Mouse (Mus musculus) telencephalon, adult 2 months (tissue): ENCODE data around the gene Txnrd2.

Experiments used
- DNase-seq: peaks from one replicate; pipeline ENCODE4 v3.0.0-alpha.2; 2011; ENCODE audit warnings: low read depth, low spot score

Txnrd2 gene

GRCm38 (mm10) chr16:18416837-18417236 is 9.3 kb upstream of the Txnrd2 start:
- DNase-seq, result no peak

GRCm38 (mm10) chr16:18417491-18417890 is 8.7 kb upstream of the Txnrd2 start:
- no peak for DNase-seq

- no peak for DNase-seq
Measured at GRCm38 (mm10) chr16:18418756-18419602, 7.2 kb upstream of the Txnrd2 start.

GRCm38 (mm10) chr16:18419603-18420026 is 6.6 kb upstream of the Txnrd2 start:
- no peak for DNase-seq

GRCm38 (mm10) chr16:18420571-18420970 is 5.6 kb upstream of the Txnrd2 start:
- no peak for DNase-seq

GRCm38 (mm10) chr16:18423203-18423914 is 2.8 kb upstream of the Txnrd2 start:
- DNase-seq, result no peak

GRCm38 (mm10) chr16:18423915-18424265 is 2.3 kb upstream of the Txnrd2 start:
- no peak for DNase-seq

- no peak for DNase-seq
Measured at GRCm38 (mm10) chr16:18424364-18425045, 1.7 kb upstream of the Txnrd2 start.

GRCm38 (mm10) chr16:18425475-18426214 is 539 bp upstream of the Txnrd2 start:
- DNase-seq, result no peak

GRCm38 (mm10) chr16:18426802-18427280 is 657 bp downstream of the Txnrd2 start, which contains the start of gene Comt:
TSS of gene Comt (minus strand) at chr16:18426852.
- no peak for DNase-seq

- DNase-seq, result no peak
Measured at GRCm38 (mm10) chr16:18428011-18428515, 1.9 kb downstream of the Txnrd2 start.

- DNase-seq, result no peak
Measured at GRCm38 (mm10) chr16:18428516-18429042, 2.4 kb downstream of the Txnrd2 start.

GRCm38 (mm10) chr16:18429641-18430040 is 3.5 kb downstream of the Txnrd2 start:
- DNase-seq, result no peak

GRCm38 (mm10) chr16:18430641-18431212 is 4.5 kb downstream of the Txnrd2 start:
- no peak for DNase-seq

GRCm38 (mm10) chr16:18433341-18433920 is 7.2 kb downstream of the Txnrd2 start:
- no peak for DNase-seq

GRCm38 (mm10) chr16:18436128-18436527 is 9.9 kb downstream of the Txnrd2 start:
- no peak for DNase-seq

- no peak for DNase-seq
Measured at GRCm38 (mm10) chr16:18443385-18443841, 17.2 kb downstream of the Txnrd2 start.

- DNase-seq, result no peak
Measured at GRCm38 (mm10) chr16:18447243-18447642, 21.1 kb downstream of the Txnrd2 start.

- no peak for DNase-seq
Measured at GRCm38 (mm10) chr16:18448104-18448503, 21.9 kb downstream of the Txnrd2 start.

GRCm38 (mm10) chr16:18449005-18449404 is 22.8 kb downstream of the Txnrd2 start:
- DNase-seq, result no peak
